Mouse (Mus musculus): Measurements from ENCODE around the gene Plcd3.

- TF ChIP-seq CTCF (IDR thresholded peaks at IDR 0.05; ENCODE audit: control insufficient read depth, insufficient read depth, low read length) (no peak), POLR2A (IDR thresholded peaks at IDR 0.05; ENCODE audit: borderline replicate concordance, control insufficient read depth, low read depth, low read length) (no peak)
Observed at GRCm38 (mm10) chr11:103095107-103095670, 6.3 kb downstream of the Plcd3 start.

All from bone marrow, adult 2 months (tissue).